Mouse (Mus musculus) midbrain, embryonic 15.5 days (tissue): Measurements from ENCODE around the gene Eme1. TPM values are rescaled to one million over a fixed set of nuclear protein-coding genes. Genes with fewer than 3 reads are reported as not detected.

Experiments
- ATAC-seq: fragments of 200-750 bp; cut with Nextera tagmentation; replicated peaks from 2 replicates; pipeline ENCODE4 v1.8.0; 2017; ENCODE audit warnings: moderate TSS enrichment
- H3K27ac ChIP-seq: fragments of 300-500 bp; sonication (generic); 2 replicates; pipeline ENCODE4 v1.5.1; 2015; ENCODE audit warnings: mild to moderate bottlenecking, inconsistent platforms
- H3K27me3 ChIP-seq: fragments of 300-500 bp; sonication (generic); replicated peaks from 2 replicates; pipeline ENCODE4 v1.6.1; 2015; ENCODE audit warnings: inconsistent platforms
- H3K36me3 ChIP-seq: fragments of 300-500 bp; sonication (generic); replicated peaks from 2 replicates; pipeline ENCODE4 v1.6.1; 2015; ENCODE audit warnings: inconsistent platforms
- H3K4me1 ChIP-seq: fragments of 300-500 bp; sonication (generic); 2 replicates; pipeline ENCODE4 v1.6.1; 2015; ENCODE audit warnings: inconsistent platforms
- H3K4me2 ChIP-seq: fragments of 300-500 bp; sonication (generic); 2 replicates; pipeline ENCODE4 v1.6.1; 2015; ENCODE audit warnings: inconsistent platforms, mild to moderate bottlenecking, moderate library complexity
- H3K4me3 ChIP-seq: fragments of 300-500 bp; sonication (generic); 2 replicates; pipeline ENCODE4 v1.5.1; 2015; ENCODE audit warnings: mild to moderate bottlenecking, inconsistent platforms
- H3K9ac ChIP-seq: fragments of 300-500 bp; sonication (generic); 2 replicates; pipeline ENCODE4 v1.6.1; 2015; ENCODE audit warnings: mild to moderate bottlenecking, inconsistent platforms
- H3K9me3 ChIP-seq: fragments of 300-500 bp; sonication (generic); 2 replicates; pipeline ENCODE4 v1.6.1; 2016; ENCODE audit warnings: inconsistent platforms
- WGBS: fragments of 180-500 bp; shearing (Covaris S2); methylation state at CpG from one replicate; pipeline ENCODE4 v1.1.7; 2015; ENCODE audit warnings: mixed read lengths; 5-methylcytosine and 5-hydroxymethylcytosine counted together
- polyA plus RNA-seq: library from polyadenylated mRNA; unstranded; fragments of >200 nt; fragmentation: Nextera tagmentation; extraction: Ambion mirVana; gene quantifications from 2 replicates; pipeline ENCODE4 v1.2.1, GENCODE M21; 2015

Gene Eme1
- polyA plus RNA-seq, 1 experiment from 2014 or later: 3.1 TPM

DNA sequence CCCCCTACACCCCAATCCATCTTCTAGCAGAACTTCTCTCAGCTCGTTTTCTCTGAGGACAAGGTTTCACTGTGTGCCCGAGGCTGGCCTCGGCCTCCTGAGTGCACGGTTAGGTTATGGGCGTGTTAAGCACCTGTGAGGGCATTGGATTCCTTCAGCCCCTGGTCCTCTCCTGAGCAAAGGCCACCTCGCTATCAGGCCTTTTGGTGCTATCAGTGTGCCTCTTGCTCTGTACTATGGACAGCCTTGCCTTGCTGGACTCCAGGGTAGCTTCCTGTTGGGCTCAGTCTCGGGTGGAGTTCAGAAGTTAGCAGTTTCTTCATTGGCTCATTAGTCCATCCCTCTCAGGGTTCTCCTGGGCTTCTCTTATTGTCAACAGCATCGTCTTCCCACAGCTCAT lies 20.8 kb downstream of the Eme1 start:
- no peak overlapping the region for H3K27ac ChIP-seq
- H3K9ac ChIP-seq: no peak overlapping the region
- peaks cover 57% of the 10 kb centered on the region for H3K36me3 ChIP-seq
- WGBS: 92% methylated on average over 8 of the region's 8 CpGs
- peaks cover 14% of the 10 kb centered on the region for H3K4me1 ChIP-seq
- H3K9me3 ChIP-seq: no peaks in the 10 kb centered on the region
- H3K4me3 ChIP-seq: no peak overlapping the region
- no peak for ATAC-seq
- no peak overlapping the region for H3K4me2 ChIP-seq
- H3K27me3 ChIP-seq: no peaks in the 10 kb centered on the region

- WGBS: 94% methylated on average over 5 of the region's 5 CpGs
- Histone ChIP-seq H3K4me2 (no peak overlapping the region), H3K27ac (no peak overlapping the region), H3K9me3 (no peaks in the 10 kb centered on the region), H3K4me3 (no peak overlapping the region), H3K9ac (no peak overlapping the region), H3K4me1 (peaks cover 14% of the 10 kb centered on the region), H3K36me3 (peaks cover 46% of the 10 kb centered on the region), H3K27me3 (no peaks in the 10 kb centered on the region)
- no peak for ATAC-seq
Observed at GRCm38 (mm10) chr11:94631969-94632368, 21.8 kb downstream of the Eme1 start.

- Histone ChIP-seq H3K27me3 (no peaks in the 10 kb centered on the region), H3K4me1 (peaks cover 14% of the 10 kb centered on the region), H3K4me3 (peak overlapping the region; percentile 100), H3K27ac (peak overlapping the region; percentile 73), H3K9me3 (no peaks in the 10 kb centered on the region), H3K9ac (peak overlapping the region; percentile 92), H3K4me2 (peak overlapping the region; percentile 88), H3K36me3 (peaks cover 31% of the 10 kb centered on the region)
- peak; percentile 48; the same call in 1 of the 2 replicates for ATAC-seq
- 12% methylated on average over 26 of the region's 26 CpGs for WGBS
Observed at GRCm38 (mm10) chr11:94630199-94631011, 23.4 kb downstream of the Eme1 start.

DNA sequence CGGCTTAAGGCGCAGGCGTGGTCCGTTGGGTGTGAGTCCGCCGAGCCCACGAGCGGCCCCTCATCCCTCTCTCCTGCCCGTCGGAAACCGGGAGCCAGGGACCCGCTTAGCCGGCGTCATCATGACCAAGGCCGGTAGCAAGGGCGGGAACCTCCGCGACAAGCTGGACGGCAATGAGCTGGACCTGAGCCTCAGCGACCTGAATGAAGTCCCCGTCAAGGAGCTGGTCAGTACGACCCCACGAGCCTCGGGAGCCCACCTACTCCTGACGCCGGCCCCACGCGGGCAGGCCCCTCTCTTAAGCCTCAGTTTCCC lies 23.9 kb downstream of the Eme1 start:
- Histone ChIP-seq H3K9ac (peak overlapping the region; percentile 92), H3K27me3 (no peaks in the 10 kb centered on the region), H3K4me3 (peak overlapping the region; percentile 100), H3K27ac (peak overlapping the region; percentile 73), H3K36me3 (peaks cover 25% of the 10 kb centered on the region), H3K9me3 (no peaks in the 10 kb centered on the region), H3K4me2 (peak overlapping the region; percentile 88), H3K4me1 (peaks cover 14% of the 10 kb centered on the region)
- WGBS: under 1% methylated on average over 28 of the region's 28 CpGs
- peak; percentile 65 for ATAC-seq

- peak within 1 kb of the TSS; percentile 100 for H3K4me3 ChIP-seq
- H3K36me3 ChIP-seq: peaks cover 20% of the 10 kb centered on the region
- WGBS: 7% methylated on average over 41 of the region's 41 CpGs
- no peaks in the 10 kb centered on the region for H3K9me3 ChIP-seq
- peak; percentile 97 for ATAC-seq
- no peaks in the 10 kb centered on the region for H3K27me3 ChIP-seq
- H3K9ac ChIP-seq: peak within 1 kb of the TSS; percentile 92
- peaks cover 14% of the 10 kb centered on the region for H3K4me1 ChIP-seq
- peak within 1 kb of the TSS; percentile 88 for H3K4me2 ChIP-seq
- peak within 1 kb of the TSS; percentile 73 for H3K27ac ChIP-seq
Observed at GRCm38 (mm10) chr11:94629199-94629883, 24.4 kb downstream of the Eme1 start, which contains the start of gene Lrrc59. Gene Lrrc59, plus strand, starts transcription at chr11:94629767.

GRCm38 (mm10) chr11:94622162-94622561 lies 31.6 kb downstream of the Eme1 start:
- Histone ChIP-seq H3K36me3 (no peaks in the 10 kb centered on the region), H3K4me3 (no peak overlapping the region), H3K9ac (no peak overlapping the region), H3K9me3 (no peaks in the 10 kb centered on the region), H3K4me2 (no peak overlapping the region), H3K4me1 (no peaks in the 10 kb centered on the region), H3K27me3 (no peaks in the 10 kb centered on the region), H3K27ac (no peak overlapping the region)
- no peak for ATAC-seq
- 77% methylated on average over 2 of the region's 2 CpGs for WGBS

GRCm38 (mm10) chr11:94621458-94621852 lies 32.3 kb downstream of the Eme1 start:
- Histone ChIP-seq H3K27ac (no peak overlapping the region), H3K36me3 (no peaks in the 10 kb centered on the region), H3K4me3 (no peak overlapping the region), H3K9me3 (no peaks in the 10 kb centered on the region), H3K4me2 (no peak overlapping the region), H3K9ac (no peak overlapping the region), H3K27me3 (no peaks in the 10 kb centered on the region), H3K4me1 (no peaks in the 10 kb centered on the region)
- ATAC-seq: no peak

GRCm38 (mm10) chr11:94620766-94621457 lies 32.9 kb downstream of the Eme1 start:
- WGBS: 54% methylated on average over 6 of the region's 6 CpGs
- H3K9ac ChIP-seq: no peak overlapping the region
- H3K9me3 ChIP-seq: no peaks in the 10 kb centered on the region
- ATAC-seq: no peak
- H3K36me3 ChIP-seq: no peaks in the 10 kb centered on the region
- no peaks in the 10 kb centered on the region for H3K4me1 ChIP-seq
- H3K27ac ChIP-seq: no peak overlapping the region
- H3K27me3 ChIP-seq: no peaks in the 10 kb centered on the region
- H3K4me2 ChIP-seq: no peak overlapping the region
- no peak overlapping the region for H3K4me3 ChIP-seq

GRCm38 (mm10) chr11:94617646-94618045 lies 36.1 kb downstream of the Eme1 start:
- H3K4me3 ChIP-seq: no peak overlapping the region
- WGBS: 100% methylated on average over 2 of the region's 2 CpGs

GRCm38 (mm10) chr11:94615494-94615893 lies 38.3 kb downstream of the Eme1 start:
- no peaks in the 10 kb centered on the region for H3K36me3 ChIP-seq
- H3K27me3 ChIP-seq: no peaks in the 10 kb centered on the region; the same call in 1 of the 2 replicates
- no peak for ATAC-seq
- WGBS: 15% methylated on average over 4 of the region's 4 CpGs
- H3K4me3 ChIP-seq: no peak overlapping the region
- H3K4me2 ChIP-seq: no peak overlapping the region
- H3K9ac ChIP-seq: no peak overlapping the region
- H3K27ac ChIP-seq: no peak overlapping the region
- H3K9me3 ChIP-seq: no peaks in the 10 kb centered on the region
- no peaks in the 10 kb centered on the region for H3K4me1 ChIP-seq

More at GRCm38 (mm10) chr11:94617646-94618045, 36.1 kb downstream of the Eme1 start:
- Histone ChIP-seq H3K4me2 (no peak overlapping the region), H3K36me3 (no peaks in the 10 kb centered on the region), H3K4me1 (no peaks in the 10 kb centered on the region), H3K9me3 (no peaks in the 10 kb centered on the region), H3K27ac (no peak overlapping the region), H3K27me3 (no peaks in the 10 kb centered on the region; the same call in 1 of the 2 replicates), H3K9ac (no peak overlapping the region)
- no peak for ATAC-seq

DNA sequence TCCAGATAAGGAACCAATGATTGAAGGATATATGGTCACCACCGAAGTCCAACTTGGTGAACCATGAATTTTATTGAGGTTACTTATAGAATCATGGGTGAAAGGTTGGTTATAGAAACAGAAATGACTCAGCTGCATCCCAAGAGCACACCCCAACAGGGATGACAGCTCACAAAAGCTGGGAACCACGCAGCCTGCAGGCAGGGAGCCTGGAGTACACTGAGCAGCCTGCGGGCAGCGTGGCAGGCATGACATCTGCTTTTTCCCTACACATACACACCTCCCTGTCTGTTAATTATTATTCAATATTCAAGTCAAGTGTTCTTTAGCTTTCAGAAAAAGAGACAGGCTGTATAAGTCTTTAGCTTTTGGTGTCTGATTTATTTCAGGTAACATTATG lies 39.2 kb downstream of the Eme1 start:
- H3K4me1 ChIP-seq: no peaks in the 10 kb centered on the region
- H3K4me2 ChIP-seq: no peak overlapping the region
- no peak for ATAC-seq
- no peak overlapping the region for H3K27ac ChIP-seq
- H3K4me3 ChIP-seq: no peak overlapping the region
- 67% methylated on average over 4 of the region's 4 CpGs for WGBS
- H3K9ac ChIP-seq: no peak overlapping the region
- no peaks in the 10 kb centered on the region for H3K36me3 ChIP-seq
- no peaks in the 10 kb centered on the region for H3K9me3 ChIP-seq
- H3K27me3 ChIP-seq: no peaks in the 10 kb centered on the region; the same call in 1 of the 2 replicates
